Mouse (Mus musculus) limb, embryonic 12.5 days (tissue): ENCODE measurements around the gene Islr2. TPM values are rescaled to one million over a fixed set of nuclear protein-coding genes. Genes with fewer than 3 reads are reported as not detected.

Source experiments
- ATAC-seq: fragments of 200-750 bp; cut with Nextera tagmentation; 2 replicates; pipeline ENCODE4 v1.8.0; 2017; ENCODE audit warnings: low read depth, moderate TSS enrichment; ENCODE audit not compliant: insufficient number of reproducible peaks, insufficient read depth, low FRiP score, low TSS enrichment
- H3K27ac ChIP-seq: fragments of 300-500 bp; sonication (generic); 2 replicates; pipeline ENCODE4 v1.5.1; 2016; ENCODE audit warnings: mild to moderate bottlenecking, moderate library complexity
- H3K27me3 ChIP-seq: fragments of 300-500 bp; sonication (generic); 2 replicates; pipeline ENCODE4 v1.6.1; 2016; ENCODE audit warnings: mild to moderate bottlenecking, moderate library complexity
- H3K36me3 ChIP-seq: fragments of 300-500 bp; sonication (generic); 2 replicates; pipeline ENCODE4 v1.6.1; 2016; ENCODE audit warnings: mild to moderate bottlenecking, moderate library complexity
- H3K4me1 ChIP-seq: fragments of 300-500 bp; sonication (generic); replicated peaks from 2 replicates; pipeline ENCODE4 v1.6.1; 2016
- H3K4me2 ChIP-seq: fragments of 300-500 bp; sonication (generic); 2 replicates; pipeline ENCODE4 v1.6.1; 2016; ENCODE audit warnings: mild to moderate bottlenecking, moderate library complexity
- H3K4me3 ChIP-seq: fragments of 300-500 bp; sonication (generic); replicated peaks from 2 replicates; pipeline ENCODE4 v1.5.1; 2016; ENCODE audit warnings: mild to moderate bottlenecking
- H3K9ac ChIP-seq: fragments of 300-500 bp; sonication (generic); replicated peaks from 2 replicates; pipeline ENCODE4 v1.6.1; 2016; ENCODE audit warnings: mild to moderate bottlenecking, moderate library complexity
- H3K9me3 ChIP-seq: fragments of 300-500 bp; sonication (generic); 2 replicates; pipeline ENCODE4 v1.6.1; 2016; ENCODE audit warnings: mild to moderate bottlenecking, moderate library complexity
- WGBS: fragments of 180-500 bp; shearing (Covaris S2); methylation state at CpG from one replicate; pipeline ENCODE4 v1.1.7; 2016; 5-methylcytosine and 5-hydroxymethylcytosine counted together
- polyA plus RNA-seq: library from polyadenylated mRNA; unstranded; fragments of >200 nt; fragmentation: Nextera tagmentation; extraction: Ambion mirVana; gene quantifications from 2 replicates; pipeline ENCODE4 v1.2.1, GENCODE M21; 2016

Islr2 gene
- polyA plus RNA-seq, 1 experiment from 2014 or later: 1.8 TPM

GRCm38 (mm10) chr9:58162173-58162572 is 41.9 kb downstream of the Islr2 start:
- ATAC-seq: no peak
- Histone ChIP-seq H3K36me3 (peaks cover 5% of the 10 kb centered on the region; the same call in 1 of the 2 replicates), H3K9ac (no peak overlapping the region), H3K27ac (no peak overlapping the region), H3K4me1 (peaks cover 47% of the 10 kb centered on the region), H3K27me3 (no peaks in the 10 kb centered on the region), H3K9me3 (no peaks in the 10 kb centered on the region), H3K4me3 (no peak overlapping the region), H3K4me2 (no peak overlapping the region)
- WGBS: 85% methylated on average over 3 of the region's 3 CpGs

GRCm38 (mm10) chr9:58160315-58160714 is 43.8 kb downstream of the Islr2 start:
- 89% methylated on average over 5 of the region's 5 CpGs for WGBS
- peaks cover 66% of the 10 kb centered on the region for H3K4me1 ChIP-seq
- no peak overlapping the region for H3K9ac ChIP-seq
- H3K36me3 ChIP-seq: peaks cover 12% of the 10 kb centered on the region; the same call in 1 of the 2 replicates
- H3K27me3 ChIP-seq: no peaks in the 10 kb centered on the region
- ATAC-seq: no peak
- no peak overlapping the region for H3K4me2 ChIP-seq
- no peaks in the 10 kb centered on the region for H3K9me3 ChIP-seq
- peak overlapping the region; percentile 99 for H3K27ac ChIP-seq
- no peak overlapping the region for H3K4me3 ChIP-seq

- H3K9me3 ChIP-seq: no peaks in the 10 kb centered on the region
- H3K27me3 ChIP-seq: no peaks in the 10 kb centered on the region
- peaks cover 70% of the 10 kb centered on the region for H3K4me1 ChIP-seq
- H3K4me2 ChIP-seq: peak overlapping the region; percentile 80
- no peak overlapping the region for H3K9ac ChIP-seq
- 66% methylated on average over 4 of the region's 4 CpGs for WGBS
- peak overlapping the region; percentile 99 for H3K27ac ChIP-seq
- H3K4me3 ChIP-seq: no peak overlapping the region; the same call in 1 of the 2 replicates
- no peak for ATAC-seq
- H3K36me3 ChIP-seq: peaks cover 17% of the 10 kb centered on the region
Measured at GRCm38 (mm10) chr9:58159855-58160254, 44.3 kb downstream of the Islr2 start.

- Histone ChIP-seq H3K4me3 (peak overlapping the region; percentile 41), H3K4me2 (peak overlapping the region; percentile 80)
- 9% methylated on average over 7 of the region's 7 CpGs for WGBS
Measured at GRCm38 (mm10) chr9:58158541-58159311, 45.4 kb downstream of the Islr2 start.

GRCm38 (mm10) chr9:58157838-58158237 is 46.3 kb downstream of the Islr2 start:
- whole genome bisulfite sequencing: 75% methylated on average over 13 of the region's 13 CpGs
- H3K27ac ChIP-seq: peak overlapping the region; percentile 99

More at GRCm38 (mm10) chr9:58158541-58159311, 45.4 kb downstream of the Islr2 start:
- Histone ChIP-seq H3K27me3 (no peaks in the 10 kb centered on the region), H3K9ac (peak overlapping the region; percentile 47; the same call in 1 of the 2 replicates), H3K9me3 (no peaks in the 10 kb centered on the region), H3K4me1 (peaks cover 82% of the 10 kb centered on the region), H3K27ac (peak overlapping the region; percentile 99), H3K36me3 (peaks cover 28% of the 10 kb centered on the region)
- peak; percentile 95 for ATAC-seq

GRCm38 (mm10) chr9:58156819-58157560 is 47.1 kb downstream of the Islr2 start:
- H3K9me3 ChIP-seq: no peaks in the 10 kb centered on the region
- no peak for ATAC-seq
- no peaks in the 10 kb centered on the region for H3K27me3 ChIP-seq
- peak overlapping the region; percentile 67 for H3K9ac ChIP-seq
- H3K27ac ChIP-seq: peak overlapping the region; percentile 99
- peak overlapping the region; percentile 41 for H3K4me3 ChIP-seq
- 89% methylated on average over 22 of the region's 22 CpGs for WGBS
- H3K4me1 ChIP-seq: peaks cover 82% of the 10 kb centered on the region
- H3K4me2 ChIP-seq: peak overlapping the region; percentile 80
- peaks cover 46% of the 10 kb centered on the region for H3K36me3 ChIP-seq

More at GRCm38 (mm10) chr9:58157838-58158237, 46.3 kb downstream of the Islr2 start:
- no peak for ATAC-seq
- H3K36me3 ChIP-seq: peaks cover 37% of the 10 kb centered on the region
- H3K27me3 ChIP-seq: no peaks in the 10 kb centered on the region
- H3K4me1 ChIP-seq: peaks cover 86% of the 10 kb centered on the region
- H3K9me3 ChIP-seq: no peaks in the 10 kb centered on the region
- peak overlapping the region; percentile 80 for H3K4me2 ChIP-seq
- peak overlapping the region; percentile 67 for H3K9ac ChIP-seq
- H3K4me3 ChIP-seq: peak overlapping the region; percentile 41

GRCm38 (mm10) chr9:58155366-58155765 is 48.8 kb downstream of the Islr2 start:
- Histone ChIP-seq H3K27ac (peak overlapping the region; percentile 99), H3K9me3 (no peaks in the 10 kb centered on the region), H3K4me2 (peak overlapping the region; percentile 80), H3K36me3 (peaks cover 62% of the 10 kb centered on the region), H3K4me1 (peaks cover 78% of the 10 kb centered on the region), H3K4me3 (peak overlapping the region; percentile 41; the same call in 1 of the 2 replicates), H3K9ac (no peak overlapping the region; the same call in 1 of the 2 replicates), H3K27me3 (no peaks in the 10 kb centered on the region)
- 54% methylated on average over 3 of the region's 3 CpGs for WGBS
- no peak for ATAC-seq

- H3K4me1 ChIP-seq: peaks cover 62% of the 10 kb centered on the region
Measured at GRCm38 (mm10) chr9:58153095-58153494, 51.0 kb downstream of the Islr2 start.

GRCm38 (mm10) chr9:58150733-58151361 is 53.3 kb downstream of the Islr2 start:
- Histone ChIP-seq H3K4me3 (no peak overlapping the region), H3K9me3 (no peaks in the 10 kb centered on the region), H3K27ac (0 out of 2 replicates have a peak overlapping the region, but pooled peaks have one; percentile 7), H3K4me1 (peaks cover 51% of the 10 kb centered on the region), H3K9ac (no peak overlapping the region), H3K4me2 (no peak overlapping the region), H3K36me3 (peaks cover 82% of the 10 kb centered on the region), H3K27me3 (no peaks in the 10 kb centered on the region)
- ATAC-seq: no peak
- WGBS: 71% methylated on average over 4 of the region's 4 CpGs

More at GRCm38 (mm10) chr9:58153095-58153494, 51.0 kb downstream of the Islr2 start:
- Histone ChIP-seq H3K9ac (0 out of 2 replicates have a peak overlapping the region, but pooled peaks have one; percentile 31), H3K27ac (peak overlapping the region; percentile 99), H3K4me3 (no peak overlapping the region), H3K27me3 (no peaks in the 10 kb centered on the region), H3K36me3 (peaks cover 84% of the 10 kb centered on the region), H3K9me3 (no peaks in the 10 kb centered on the region), H3K4me2 (peak overlapping the region; percentile 13; the same call in 1 of the 2 replicates)
- WGBS: 74% methylated on average over 3 of the region's 3 CpGs
- ATAC-seq: no peak

GRCm38 (mm10) chr9:58148806-58149205 is 55.3 kb downstream of the Islr2 start:
- Histone ChIP-seq H3K9me3 (no peaks in the 10 kb centered on the region), H3K36me3 (peaks cover 75% of the 10 kb centered on the region), H3K9ac (no peak overlapping the region), H3K4me2 (no peak overlapping the region), H3K27me3 (no peaks in the 10 kb centered on the region), H3K27ac (no peak overlapping the region), H3K4me3 (no peak overlapping the region), H3K4me1 (peaks cover 46% of the 10 kb centered on the region)
- no peak for ATAC-seq
- 64% methylated on average over 2 of the region's 2 CpGs for WGBS
